Mouse (Mus musculus): ENCODE results near the gene Pten.

The Pten gene

DNA sequence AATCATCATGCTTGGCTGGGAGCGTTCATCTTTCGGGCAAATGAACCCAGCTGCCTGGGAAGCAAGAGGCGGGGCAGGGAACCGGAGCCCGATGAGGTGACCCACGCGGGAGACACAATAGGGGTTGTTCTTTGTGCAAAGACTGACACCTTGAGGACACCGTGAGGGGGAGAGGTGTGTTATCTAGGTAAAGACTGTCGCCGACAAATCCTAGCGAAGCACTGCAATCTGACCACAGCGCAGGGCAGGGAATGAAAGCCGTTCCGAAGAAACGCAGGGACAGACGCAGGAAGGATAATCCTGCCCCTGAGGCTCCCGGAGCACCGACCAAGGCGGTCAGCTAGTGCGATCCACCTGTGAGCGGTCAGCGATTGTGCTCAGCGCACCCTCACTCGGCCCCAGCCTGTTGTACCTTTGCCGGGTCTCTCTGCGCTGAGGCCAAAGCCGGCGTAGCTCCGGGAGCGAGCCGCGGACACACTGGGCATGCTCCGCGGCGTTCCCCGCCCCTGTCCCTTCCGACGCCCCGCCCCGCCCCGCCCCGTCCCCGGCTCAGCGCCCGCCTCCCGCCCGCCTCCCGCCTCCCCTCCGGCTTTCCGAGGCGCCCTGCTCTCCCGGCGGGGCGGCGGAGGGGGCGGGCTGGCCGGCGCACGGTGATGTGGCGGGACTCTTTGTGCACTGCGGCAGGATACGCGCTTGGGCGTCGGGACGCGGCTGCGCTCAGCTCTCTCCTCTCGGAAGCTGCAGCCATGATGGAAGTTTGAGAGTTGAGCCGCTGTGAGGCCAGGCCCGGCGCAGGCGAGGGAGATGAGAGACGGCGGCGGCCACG is at the start of gene Pten:
Pten (plus strand) TSS at position 598 of the 826 bp plus-strand sequence.
- DNase-seq (ENCODE audit: low read depth, low spot score), result peak; percentile 98

DNA sequence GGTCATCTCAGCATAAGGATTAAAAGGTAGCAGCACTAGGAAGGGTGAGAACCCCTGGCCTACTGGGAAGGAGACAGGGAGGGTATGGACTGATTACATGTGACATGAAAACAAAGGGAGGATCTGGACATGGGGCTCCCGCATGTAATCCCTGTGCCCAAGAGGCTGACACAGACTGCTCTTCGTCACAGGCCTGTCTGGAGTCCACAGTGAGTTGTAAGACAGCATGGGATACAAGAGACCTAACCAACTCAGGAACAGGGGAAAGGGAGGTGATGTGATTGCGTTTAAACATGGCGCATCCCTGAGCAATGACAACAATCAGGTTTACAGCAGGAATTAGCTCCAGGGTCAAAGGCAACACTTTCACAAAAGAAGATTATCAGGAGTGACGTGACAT is 48.3 kb upstream of the Pten start:
- DNase-seq (ENCODE audit: low read depth, low spot score), result peak; percentile 15

DNA sequence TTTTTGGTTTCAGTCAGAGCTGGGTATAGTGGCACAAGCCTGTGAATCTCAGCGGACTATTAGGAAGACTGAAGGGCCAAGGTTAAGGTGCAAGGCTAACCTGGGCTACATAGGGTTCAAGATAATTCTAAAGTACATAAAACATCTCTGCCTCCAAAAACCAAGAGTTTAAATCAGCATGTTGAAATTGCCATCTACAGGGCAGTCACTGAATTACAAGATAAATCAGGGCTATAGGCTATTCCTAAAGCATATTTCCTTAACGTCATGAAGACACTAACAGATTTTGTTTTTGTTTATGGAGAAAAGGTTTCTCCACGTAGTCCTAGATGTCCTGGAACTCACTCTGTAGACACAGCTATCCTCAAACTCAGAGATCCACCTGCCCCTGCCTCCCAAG is 47.0 kb upstream of the Pten start:
- peak; percentile 27 for DNase-seq (ENCODE audit: low read depth, low spot score)

DNA sequence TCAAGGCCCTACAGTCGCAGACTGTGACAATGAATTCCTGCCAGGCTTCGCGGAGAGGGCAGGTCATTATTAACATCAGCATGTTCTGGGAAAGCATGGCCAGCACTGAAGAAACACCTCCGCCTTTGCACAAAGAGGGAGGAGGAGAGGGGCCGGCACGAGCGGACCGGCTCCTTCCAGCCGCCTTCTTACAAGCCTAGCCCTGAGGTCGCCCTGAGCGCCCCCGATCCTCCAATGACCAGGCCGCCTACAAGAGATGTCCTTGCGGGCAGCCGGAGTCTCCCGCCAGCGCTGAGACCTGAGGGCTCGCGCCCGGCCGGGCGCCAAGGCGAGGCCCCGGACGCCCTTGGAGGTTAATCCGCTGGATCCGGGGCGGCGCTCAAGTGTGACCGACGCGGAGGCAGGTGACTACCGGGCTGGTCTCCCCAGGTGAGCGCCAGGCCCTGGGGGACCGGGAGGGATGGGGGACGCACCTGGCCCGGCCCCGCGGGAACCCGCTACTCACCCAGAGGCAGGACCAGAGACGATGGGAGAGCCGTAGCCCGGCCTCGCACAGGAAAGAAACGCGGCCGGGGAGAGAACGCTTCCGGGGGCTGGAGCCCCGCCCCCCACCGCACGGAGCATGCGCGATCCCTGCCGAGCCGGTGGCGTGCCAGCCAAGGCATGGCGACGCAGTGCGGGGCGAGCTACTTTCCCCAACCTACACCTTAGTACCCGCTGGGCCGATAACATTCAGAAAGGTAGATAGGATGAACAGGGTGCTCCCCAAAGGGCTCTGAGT is 45.3 kb upstream of the Pten start:
- DNase-seq (ENCODE audit: low read depth, low spot score), result peak; percentile 92

DNA sequence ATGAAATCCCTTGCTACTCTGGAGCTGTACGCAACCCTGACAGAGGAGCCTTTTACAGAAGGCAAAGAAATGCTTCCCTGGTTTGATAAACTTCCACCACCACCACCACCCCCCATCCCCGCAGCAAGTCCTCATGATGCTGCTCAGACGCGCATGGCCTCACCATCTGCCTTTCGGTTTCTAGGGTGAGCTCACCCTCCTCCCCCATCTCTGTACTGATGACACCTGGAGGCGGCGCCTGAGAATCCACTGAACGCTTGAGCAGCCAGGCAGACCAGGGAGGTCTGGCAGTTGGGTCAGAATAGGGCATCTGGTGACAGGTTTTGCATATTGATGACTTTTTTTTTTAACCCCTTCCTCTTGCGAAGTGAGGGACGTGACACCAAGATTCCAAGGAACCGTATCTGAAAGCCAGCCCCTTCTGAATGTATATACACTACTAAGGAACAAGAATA is 44.7 kb upstream of the Pten start:
- DNase-seq (ENCODE audit: low read depth, low spot score), result peak; percentile 80

DNA sequence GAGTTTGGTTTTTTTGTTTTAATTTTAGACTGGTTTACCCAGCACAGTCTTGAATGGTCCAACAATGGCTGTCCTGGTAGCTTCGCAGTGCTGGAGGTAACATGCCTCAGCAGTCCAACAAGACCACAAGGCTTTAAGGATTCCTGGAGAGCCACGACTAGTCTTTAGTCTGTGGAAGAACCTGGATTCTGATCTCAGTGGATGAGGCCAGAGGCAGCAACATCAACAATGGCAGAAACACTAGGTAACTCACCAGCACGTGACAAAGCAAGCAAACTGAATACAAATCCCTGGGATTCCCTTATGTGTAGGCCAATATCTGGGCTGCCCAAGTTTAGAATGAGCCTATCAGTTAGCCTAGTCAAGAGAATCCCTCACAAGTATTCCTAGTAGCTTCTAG is 43.8 kb upstream of the Pten start:
- DNase-seq (ENCODE audit: low read depth, low spot score), result no peak

DNA sequence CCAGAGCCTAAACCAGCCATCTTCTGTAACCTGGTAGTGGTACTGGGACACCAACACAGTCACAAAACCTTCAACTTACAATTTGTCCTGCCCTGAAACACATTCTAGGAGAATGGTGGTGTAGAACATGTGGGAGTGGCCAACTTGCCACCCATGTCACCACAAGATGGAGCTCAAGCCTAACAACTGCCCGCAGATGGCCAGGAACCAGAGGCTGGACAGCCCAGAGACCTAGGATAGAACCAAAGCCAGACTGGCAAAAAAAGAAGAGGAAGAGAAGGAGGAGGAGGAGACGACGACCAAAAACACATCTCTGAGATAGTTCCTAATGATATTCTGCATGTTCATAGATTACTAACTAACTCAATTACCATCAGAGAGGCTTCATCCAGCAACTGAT is 42.1 kb upstream of the Pten start:
- peak; percentile 64 for DNase-seq (ENCODE audit: low read depth, low spot score)

DNA sequence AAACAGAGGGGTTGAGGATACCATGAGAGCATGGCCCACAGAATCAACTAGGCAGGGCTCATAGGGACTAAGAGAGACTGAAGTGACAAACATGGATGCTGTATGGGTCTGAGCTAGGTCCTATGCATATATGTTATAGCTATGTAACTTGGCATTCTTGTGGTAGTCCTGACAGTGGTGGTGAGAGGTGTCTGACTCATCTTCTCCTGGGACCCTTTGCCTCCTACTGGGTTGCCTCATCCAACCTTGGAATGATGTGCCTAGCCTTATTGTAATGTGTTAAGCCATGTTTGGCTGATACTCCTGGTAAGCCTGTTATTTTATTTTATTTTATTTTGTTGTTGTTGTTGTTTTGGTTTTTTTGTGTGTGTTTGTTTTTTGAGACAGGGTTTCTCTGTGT is 41.6 kb upstream of the Pten start:
- no peak for DNase-seq (ENCODE audit: low read depth, low spot score)

DNA sequence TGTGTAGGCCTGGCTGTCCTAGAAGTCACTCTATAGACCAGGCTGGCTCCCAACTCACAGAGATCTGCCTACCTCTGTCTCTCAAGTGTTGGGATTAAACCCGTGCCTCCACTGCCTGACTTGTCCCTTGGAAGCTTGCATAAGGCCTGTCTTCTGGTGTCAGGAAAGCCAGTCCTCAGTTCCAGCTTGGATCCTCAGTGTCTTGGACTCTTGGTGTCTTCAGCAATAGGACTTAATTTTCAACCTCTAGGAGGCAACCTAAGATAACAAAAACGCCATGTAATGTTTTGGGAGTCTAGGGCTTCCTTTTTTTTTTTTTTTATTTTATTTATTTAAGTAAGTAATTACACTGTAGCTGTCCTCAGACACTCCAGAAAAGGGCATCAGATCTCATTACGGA is 39.7 kb upstream of the Pten start:
- peak; percentile 21 for DNase-seq (ENCODE audit: low read depth, low spot score)

DNA sequence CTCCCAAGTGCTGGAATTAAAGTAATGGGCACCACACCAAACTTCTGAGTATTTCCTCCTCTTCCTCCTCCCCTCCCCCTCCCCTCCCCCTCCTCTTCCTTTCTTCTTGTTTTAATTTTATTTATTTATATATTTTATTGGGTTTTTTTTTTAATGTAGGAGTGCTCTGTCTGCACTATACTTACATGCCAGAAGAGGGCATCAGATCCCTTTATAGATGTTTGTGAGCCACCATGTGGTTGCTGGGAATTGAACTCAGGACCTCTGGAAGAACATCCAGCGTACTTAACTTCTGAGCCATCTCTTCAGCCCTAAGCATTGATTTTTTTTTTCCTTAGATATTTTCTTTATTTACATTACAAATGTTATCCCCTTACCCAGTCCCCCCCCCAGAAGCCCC is 37.0 kb upstream of the Pten start:
- no peak for DNase-seq (ENCODE audit: low read depth, low spot score)

DNA sequence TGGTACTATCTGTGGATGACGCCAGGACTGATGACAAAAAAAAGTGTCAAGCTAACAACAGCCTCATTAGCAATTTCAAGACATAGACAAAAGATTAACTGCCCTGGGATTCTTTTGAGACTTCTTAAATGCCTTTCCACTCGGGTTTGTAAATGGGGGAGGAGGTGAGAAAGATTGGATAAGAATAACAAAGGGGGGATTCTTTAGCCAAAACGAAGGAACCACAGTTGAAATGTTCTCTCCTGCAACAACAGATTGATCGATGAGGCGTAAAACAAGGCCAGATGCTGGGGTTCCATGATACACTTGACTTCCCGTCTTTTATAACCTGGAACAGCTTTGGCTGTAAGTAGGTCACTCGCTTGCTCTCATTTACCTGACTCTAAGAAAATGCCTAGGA is 33.5 kb upstream of the Pten start:
- DNase-seq (ENCODE audit: low read depth, low spot score), result peak; percentile 34

DNA sequence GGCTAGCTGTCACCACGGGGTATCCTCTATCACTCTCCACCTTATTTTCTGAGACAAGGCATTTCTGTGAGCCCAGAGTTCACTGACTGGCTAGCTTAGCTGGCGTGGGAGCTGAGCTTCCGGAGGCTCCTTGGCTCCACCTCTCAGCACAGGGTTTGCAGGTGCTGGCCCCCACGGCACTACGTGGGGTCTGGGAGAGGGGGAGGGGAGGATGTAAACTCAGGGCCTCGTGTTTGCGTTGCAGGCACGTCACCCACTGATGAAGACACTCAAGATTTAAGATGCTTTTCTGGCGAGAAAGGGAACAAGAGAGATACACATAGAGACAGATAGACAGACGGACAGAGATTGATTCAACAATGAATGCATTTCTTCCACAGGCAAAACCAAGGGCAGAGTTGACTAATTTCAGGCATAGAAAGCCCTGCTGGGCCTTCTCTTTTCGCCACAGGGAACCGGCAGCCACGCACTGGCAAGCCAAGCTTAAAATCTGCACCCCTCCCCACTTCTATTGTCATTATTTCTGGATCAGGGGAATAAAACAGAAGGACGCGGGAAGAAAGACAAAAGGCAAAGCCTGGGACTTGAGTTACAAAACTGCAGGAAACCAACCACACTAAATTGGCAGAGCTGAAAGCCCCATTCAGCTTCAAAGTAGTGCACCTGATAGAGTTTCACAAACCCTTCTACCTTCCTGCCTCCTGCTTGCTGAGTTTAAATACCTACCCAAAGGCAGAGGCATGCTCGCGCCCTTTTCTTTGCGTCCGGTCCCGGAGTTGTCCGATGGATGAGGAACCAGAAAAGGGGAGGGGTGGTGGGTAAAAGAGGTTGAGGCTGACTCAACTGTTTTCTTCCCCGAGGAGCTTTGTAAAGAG is 30.6 kb upstream of the Pten start:
- DNase-seq (ENCODE audit: low read depth, low spot score), result peak; percentile 92

DNA sequence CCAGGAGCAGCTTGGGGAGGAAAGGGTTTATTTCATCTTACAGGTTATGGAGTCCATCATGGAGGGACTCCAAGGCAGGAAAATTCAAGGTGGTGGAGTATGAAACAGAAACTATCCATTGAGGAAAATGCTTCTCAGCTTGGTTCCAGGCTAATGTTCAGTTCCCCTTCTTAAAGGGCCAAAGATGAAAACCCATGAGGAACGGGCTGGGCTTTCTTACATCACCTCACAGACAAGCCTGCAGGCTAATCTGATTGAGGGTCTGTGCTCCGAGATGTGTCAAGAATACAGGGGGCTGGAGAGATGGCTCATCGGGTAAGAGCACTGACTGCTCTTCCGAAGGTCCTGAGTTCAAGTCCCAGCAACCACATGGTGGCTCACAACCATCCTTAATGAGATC is 27.5 kb upstream of the Pten start:
- DNase-seq (ENCODE audit: low read depth, low spot score), result no peak

DNA sequence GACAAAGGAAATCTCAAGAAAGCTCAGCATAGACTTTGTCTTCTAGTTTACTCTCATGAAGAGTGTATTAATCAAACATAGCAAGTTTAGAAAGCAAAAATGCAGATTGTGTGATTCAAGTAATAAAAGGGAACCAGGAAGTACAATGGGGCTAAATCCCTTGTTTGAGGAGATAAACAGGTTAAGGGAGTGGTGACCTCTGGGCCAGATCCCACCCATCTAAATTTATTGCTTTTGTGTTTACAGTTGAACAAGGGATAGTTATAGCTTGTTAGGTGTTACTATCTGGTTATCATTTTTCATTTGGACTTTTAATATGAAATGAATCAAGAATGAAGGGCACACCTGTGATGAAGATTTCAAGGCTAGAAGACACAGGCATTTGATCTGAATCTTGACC is 24.4 kb upstream of the Pten start:
- DNase-seq (ENCODE audit: low read depth, low spot score), result no peak

DNA sequence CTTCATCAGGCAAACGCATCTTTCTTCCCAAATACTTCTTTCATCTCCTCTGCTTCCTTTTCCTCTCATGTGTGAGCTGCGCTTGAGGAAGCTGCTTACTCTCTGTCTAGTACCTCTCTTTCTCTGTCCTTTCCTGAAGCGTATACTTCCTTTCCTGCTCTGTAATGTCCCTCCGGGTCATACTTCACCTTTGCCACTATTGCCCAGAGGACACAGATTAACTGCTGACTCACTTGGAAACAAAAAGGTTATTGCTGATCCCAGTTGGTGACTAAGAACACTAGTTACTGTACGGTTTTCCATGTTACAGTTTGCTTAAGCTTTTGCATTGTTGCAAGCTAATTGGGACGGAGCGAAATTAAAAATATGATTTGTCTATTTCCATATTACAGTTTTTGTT is 19.5 kb upstream of the Pten start:
- no peak for DNase-seq (ENCODE audit: low read depth, low spot score)

DNA sequence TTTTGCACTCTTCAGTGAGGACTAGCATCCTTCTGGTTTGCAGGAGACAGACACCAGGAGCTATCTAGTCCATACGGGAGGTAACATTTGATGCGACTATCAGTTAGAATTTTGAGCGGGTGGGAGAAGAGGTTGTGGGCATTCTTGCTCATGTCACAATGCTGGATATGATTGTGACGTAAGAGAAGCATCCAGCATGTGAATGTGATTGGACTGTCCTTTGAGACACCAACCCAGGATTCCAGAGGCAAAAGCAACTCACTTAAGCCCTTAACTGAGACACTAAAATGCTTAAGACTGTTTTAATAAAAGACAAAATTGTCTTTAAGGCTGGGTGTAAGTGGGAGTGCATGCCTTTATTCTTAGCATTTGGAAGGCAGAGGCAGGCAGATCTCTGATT is 17.6 kb upstream of the Pten start, which contains the start of gene Atad1:
Atad1 (minus strand) TSS at position 101 of the 400 bp plus-strand sequence.
- DNase-seq (ENCODE audit: low read depth, low spot score), result no peak

DNA sequence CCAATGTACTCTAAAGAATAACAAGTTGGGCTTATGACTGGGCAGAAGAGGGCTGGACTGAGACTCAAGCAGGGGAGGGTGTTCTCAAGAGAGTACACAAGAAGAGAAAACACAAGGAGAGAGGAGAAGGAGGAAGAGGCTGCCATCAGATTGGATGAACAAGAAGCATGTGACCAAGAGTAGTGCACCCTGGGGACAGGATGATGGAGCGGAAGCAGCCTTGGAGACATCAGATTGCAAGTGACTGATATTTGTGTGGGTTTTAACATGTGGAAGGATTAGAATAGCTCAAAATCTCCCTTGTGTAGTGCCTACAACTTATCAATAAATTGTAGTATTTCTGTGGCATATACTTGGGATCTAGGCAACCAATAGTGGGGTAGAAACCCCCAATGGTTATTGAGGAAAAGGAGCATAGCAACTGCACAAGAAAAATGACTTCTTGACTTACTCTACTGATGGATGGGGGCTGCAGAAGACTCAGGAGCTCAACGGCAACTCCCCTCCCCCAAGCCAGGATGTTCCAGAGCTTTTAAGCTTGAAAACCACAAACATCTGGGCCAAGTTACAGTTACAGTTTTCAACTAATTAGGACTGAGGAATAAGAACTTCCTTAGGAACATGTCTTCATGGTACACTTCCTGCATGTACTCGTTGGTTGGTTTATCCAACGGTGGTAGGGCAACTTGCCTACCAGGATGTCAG is 16.5 kb upstream of the Pten start:
- no peak for DNase-seq (ENCODE audit: low read depth, low spot score)

DNA sequence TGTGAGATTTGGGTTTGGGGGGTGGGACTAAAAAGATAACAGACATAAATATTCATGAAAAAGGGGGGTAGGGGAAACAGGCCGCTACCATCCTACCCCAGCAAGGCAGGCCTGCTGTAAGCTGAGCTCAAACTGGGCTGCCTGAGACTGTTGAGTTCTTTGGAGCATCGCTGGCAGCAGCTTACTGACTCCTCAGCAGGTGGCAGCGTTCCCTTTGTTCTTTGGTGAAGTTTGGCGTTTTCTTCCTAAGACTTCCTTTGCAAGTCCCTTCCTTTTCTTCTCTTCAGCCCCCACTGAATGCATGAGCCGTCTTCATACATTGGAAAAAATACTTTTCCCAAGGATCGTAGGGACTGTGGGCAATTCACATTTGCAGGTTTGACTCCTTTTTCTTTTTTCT is 7.9 kb upstream of the Pten start:
- DNase-seq (ENCODE audit: low read depth, low spot score), result peak; percentile 75

DNA sequence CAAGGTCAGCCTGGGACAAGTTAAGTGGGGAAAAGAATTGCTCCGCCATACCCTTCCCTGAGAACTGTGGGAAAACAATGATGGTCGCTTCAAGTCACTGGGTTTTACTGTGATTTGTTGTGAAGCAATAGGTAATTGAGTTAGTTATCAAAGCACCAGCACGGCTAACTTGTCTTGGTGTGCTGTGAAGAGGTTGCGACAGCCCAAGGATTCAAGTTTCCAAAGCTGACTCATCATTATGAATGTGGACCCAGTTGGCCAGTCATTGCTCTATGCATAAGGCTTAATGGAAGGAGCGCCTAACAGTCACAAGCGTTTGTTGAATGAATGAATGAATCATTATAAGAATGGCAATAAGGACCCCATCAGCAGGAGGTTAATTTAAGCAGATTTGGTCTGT is 4.9 kb upstream of the Pten start:
- DNase-seq (ENCODE audit: low read depth, low spot score), result no peak

DNA sequence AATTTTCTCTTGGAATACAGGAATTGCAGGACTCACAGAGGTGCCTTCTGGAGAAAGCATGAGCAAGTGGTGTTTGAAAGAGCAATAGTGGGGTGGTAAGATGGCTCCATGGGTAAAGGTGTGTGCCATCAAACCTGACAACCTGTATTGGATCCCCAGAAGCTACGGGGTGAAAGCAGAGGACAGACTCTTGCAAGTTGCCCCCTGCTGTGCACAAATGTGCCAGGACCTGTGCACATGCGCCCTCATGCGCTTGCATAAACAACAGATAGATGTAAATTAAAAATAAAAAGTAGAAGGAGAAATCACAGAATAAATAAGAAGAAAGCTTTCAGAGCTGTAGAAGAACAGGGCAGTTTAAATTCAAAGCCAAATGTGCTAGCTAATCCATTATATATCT is 3.9 kb upstream of the Pten start:
- DNase-seq (ENCODE audit: low read depth, low spot score), result no peak

Measured in ZHBTc4 (cell line).